Mouse (Mus musculus) kidney, adult 8-10 months (tissue): Measurements from ENCODE around the gene Pde8b.
"Not testable (repeated sequence)": the region's sequence is repeated elsewhere in the genome, so short reads cannot be mapped to it uniquely, and the experiment has no call there.

Experiments used
- DNase-seq, 2 experiments: peaks; one replicate each; pipeline ENCODE4 v3.0.0; 2022

Gene Pde8b

DNA sequence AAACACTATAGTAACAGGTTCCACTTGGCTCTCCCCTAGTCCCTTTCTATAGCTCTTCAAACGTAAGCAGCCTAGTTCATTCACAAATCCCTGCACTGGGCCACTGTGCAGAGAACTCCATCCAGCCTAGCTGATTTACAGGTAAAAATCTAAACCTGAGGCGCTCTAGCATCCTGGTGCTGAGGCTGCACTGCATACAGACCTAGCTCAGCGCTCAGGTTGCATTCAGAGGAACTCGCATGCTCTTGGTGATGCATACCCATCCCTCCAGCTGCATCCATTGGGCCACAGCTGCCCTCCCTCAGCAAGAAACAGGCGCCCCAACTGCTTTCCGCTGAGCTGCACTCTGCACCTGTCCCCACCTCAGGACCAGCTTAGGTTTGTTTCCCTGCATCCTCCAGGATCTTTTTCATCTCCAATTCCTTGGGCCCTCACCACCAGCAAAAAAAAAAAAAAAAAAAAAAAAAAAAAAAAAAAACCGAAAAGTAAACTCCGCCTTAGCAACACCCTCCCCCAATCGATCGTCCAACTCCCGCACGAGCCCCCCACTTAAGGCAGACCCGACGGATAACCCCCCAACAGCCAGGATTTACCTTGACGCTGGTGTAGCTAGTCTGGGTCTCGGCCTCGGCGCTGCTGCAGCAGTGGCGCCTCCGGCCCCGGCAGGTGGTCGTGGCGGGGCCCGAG is 28.1 kb downstream of the Pde8b start:
- no peak for DNase-seq

- DNase-seq: not testable (repeated sequence)
Observed at GRCm38 (mm10) chr13:95215661-95216170, 34.4 kb downstream of the Pde8b start.

DNA sequence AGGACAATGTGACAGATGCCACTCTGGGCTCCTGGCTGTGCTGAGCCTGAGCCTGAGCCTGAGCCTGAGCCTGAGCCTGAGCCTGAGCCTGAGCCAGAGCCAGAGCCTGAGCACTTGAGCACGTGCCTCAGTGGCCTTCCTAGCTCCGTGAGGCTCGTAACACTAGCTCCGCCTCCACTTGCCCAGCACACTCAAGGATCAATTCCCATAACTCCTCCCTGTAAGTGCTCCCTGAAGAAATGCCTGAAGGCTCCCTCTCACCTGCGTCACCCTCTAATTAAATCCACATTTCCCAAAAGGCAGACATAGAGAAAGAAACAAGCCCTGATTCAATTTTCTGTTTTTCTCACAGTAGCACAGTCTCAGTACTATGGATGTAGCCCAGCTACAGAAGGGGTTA is 37.8 kb downstream of the Pde8b start:
- DNase-seq: no peak

- not testable (repeated sequence) for DNase-seq
Observed at GRCm38 (mm10) chr13:95207301-95207700, 42.8 kb downstream of the Pde8b start.

DNA sequence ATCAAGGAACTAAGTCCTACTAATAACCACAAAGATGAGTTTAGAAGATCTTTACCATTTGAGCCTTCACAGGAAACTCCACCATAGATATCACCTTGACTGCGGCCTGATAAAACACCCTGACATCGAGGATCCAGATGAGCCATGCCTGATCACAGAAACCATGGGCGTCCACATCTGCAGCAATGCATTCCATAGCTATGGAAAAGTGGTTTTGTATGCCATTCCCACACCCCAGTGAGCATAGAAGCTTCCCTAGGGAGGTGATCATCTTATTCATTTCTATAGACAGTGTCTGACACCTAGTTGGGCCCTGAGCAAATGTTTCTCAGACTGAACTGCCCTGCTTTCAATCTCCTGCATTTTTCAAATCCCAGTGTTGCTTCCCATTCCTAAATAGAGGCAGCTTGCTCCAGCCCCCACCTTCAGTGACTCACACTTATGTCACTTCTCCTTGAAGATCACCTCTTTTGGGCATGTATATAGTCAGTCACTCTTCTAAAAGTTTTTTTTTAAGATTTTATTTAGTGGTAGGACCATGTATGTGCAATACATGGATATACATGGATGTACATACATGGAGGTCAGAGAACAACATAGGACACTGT is 47.9 kb downstream of the Pde8b start:
- DNase-seq: no peak

- no peak for DNase-seq
Observed at GRCm38 (mm10) chr13:95200817-95201216, 49.3 kb downstream of the Pde8b start.

GRCm38 (mm10) chr13:95200036-95200435 is 50.1 kb downstream of the Pde8b start:
- DNase-seq: no peak

- DNase-seq: no peak
Observed at GRCm38 (mm10) chr13:95196106-95196705, 53.9 kb downstream of the Pde8b start.

DNA sequence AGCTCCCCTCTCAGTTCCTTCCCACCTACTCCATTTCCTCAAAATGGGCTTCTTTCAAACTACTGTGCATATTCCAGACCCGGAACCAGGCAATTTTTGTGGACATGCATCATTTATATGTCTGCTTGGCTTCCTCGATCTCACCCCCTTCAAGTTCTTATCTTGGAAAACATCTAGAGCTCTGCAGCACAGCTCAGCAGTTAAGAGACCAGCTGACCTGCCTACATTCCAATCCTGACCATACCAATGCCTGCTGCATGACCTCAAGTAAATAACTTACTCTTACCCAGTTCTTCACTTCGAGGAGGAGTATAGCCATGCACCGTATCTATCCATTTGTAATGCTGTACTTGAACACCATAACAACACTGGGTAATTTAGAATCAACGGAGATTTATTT is 58.2 kb downstream of the Pde8b start:
- peak in 1 of 2 experiments; percentile 14 for DNase-seq

DNA sequence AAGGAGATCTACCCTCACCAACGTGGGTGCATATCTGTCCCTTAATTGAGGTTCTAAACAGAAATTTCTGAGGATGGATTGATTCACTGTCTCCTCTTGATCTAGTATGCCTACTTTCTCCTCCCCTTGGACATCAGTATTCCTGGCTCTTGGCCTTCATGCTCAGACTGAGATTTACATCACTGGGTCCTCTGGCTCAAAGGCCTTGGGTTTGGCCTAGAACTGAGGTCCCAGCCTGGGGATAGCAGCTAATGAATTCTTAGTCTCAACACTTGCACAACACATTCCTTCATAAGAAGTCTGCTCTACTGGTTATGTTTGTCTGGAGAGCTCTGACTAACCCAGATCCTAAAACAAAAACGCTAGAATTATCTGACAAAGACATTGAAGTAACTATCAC is 61.0 kb downstream of the Pde8b start:
- no peak for DNase-seq

GRCm38 (mm10) chr13:95187153-95187665 is 62.9 kb downstream of the Pde8b start:
- DNase-seq: no peak

DNA sequence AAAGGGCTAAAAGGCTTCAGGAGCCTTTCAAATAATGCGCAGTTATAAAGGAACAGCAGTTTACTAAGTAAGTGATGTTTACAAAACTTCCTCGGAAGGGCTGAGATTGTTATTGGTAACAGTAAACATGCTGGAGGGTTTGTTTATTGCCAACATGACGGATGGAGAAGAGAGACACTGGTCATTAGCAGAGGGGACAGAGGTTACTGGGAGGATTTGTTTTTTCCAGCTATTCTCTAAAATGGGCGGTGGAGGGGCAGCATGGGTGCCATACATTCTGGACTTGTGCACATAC is 63.4 kb downstream of the Pde8b start:
- no peak for DNase-seq

DNA sequence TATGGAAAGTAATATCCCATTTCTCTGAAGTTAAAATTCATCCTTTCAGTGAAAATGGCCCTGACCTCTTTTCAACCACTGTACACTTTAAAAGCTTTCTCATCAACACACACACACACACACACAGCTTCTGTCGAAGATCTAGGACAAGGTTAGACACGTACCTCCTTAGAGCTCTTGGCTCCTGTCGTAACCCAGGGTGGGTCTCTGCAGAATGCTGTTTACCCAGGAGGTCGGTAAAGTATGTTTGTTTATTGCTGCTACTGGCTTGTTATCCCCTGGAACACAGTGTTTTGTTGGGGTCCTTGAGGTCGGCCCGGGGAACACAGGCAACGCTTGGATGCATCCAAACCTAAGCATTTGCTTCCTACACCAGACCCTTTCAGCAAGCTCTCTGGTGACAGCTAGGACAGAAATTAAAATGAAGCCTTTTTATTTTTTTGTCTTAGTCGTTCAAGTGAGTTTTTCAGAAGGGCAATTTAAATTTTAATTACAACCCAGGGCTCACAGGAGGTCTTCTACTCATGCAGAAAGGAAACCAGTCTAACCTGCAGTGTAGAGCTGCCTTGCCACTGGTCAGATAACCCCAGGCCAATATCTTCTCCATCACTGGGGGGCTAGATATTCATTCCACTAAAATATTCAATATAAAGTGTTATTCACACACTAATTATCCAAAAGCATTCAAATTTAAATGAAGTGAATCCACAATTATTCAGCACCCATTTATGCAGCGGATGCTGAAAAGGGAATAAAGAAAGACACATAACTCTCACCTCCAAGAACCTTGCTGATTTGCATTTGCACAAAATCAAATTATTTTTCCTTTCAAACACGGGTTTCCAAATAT is 64.0 kb downstream of the Pde8b start:
- DNase-seq: no peak

GRCm38 (mm10) chr13:95183686-95184085 is 66.5 kb downstream of the Pde8b start:
- no peak for DNase-seq

DNA sequence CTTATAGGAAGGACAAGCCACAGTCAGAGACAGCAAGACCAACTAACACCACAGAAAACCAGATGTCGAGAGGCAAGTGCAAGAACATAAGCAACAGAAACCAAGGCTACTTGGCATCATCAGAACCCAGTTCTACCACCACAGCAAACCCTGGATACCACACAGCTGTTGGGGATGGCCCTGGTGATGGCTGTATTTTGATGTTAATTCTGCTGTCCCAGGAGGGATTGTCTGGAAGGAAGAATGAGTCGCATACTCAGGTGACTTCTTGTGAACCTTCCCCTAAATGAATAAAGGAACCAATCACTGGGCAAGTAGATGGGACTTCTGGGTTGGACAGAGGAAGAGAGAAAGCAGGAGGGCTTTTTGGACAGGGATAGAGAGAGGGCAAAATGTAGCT is 69.9 kb downstream of the Pde8b start:
- DNase-seq: no peak

DNA sequence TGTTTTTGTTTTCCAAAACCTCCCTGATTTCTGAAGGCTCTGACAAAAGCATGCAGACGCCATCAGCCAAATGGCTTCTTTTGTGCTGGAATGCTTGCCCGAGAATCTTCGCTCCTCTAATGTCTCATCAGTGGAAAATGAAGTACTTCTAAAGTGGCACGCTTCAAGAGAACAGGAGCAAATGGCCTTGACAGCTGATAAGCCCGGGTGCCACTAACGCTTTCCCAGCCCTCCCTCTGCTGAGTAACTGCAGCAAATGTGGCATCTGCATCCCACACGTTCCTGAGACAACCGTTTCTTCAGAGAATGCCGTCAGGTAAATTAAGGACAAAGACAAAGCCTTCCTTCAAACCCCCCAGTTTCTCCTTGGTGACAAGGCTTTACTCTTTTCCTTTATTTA is 72.8 kb downstream of the Pde8b start:
- DNase-seq: no peak

- DNase-seq: no peak
Observed at GRCm38 (mm10) chr13:95176399-95176798, 73.7 kb downstream of the Pde8b start.

DNA sequence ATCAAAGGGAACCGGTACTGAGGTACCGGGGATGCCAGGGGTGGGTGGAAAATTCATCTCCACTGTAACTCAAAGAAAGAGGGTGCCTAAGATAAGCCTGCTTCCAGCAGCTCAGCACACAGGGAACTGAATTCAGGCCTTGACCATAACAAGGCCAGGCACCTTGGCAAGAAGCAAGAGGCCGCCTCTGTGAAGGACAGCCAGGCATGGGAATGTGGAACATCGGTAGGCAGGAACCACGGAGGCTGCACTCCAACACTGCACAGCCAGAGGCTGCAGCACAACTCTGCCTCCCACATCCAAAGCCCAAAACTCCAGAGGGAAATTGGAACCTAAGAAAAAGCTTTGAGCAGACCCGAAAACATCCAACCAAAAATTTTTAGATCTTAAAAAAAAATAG is 75.9 kb downstream of the Pde8b start:
- DNase-seq: no peak

- no peak for DNase-seq
Observed at GRCm38 (mm10) chr13:95172346-95172745, 77.8 kb downstream of the Pde8b start.

GRCm38 (mm10) chr13:95160211-95160610 is 89.9 kb downstream of the Pde8b start:
- DNase-seq: no peak

- no peak for DNase-seq
Observed at GRCm38 (mm10) chr13:95158986-95159385, 91.2 kb downstream of the Pde8b start.

DNA sequence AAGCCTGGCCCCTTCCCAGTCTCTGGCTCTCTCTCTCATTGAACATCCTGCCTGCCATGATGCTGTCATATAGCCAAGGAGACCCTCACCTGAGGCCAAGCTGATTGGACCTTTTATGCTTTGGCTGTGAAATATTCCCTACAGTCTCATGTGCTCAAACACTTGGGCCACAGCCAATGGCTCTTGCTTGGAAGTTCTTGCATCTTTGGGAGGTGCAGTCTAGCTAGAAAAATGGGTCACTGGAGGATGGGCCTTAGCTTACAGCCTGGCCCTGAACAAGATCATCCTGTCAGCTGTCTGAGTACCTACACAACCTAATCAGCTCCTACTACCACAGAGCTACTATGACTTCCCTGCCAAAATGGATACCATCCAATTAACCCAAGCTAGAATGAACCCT is 105.4 kb downstream of the Pde8b start:
- DNase-seq: no peak

- no peak for DNase-seq
Observed at GRCm38 (mm10) chr13:95140460-95141079, 109.6 kb downstream of the Pde8b start.
